Mouse (Mus musculus) lung, postnatal 0 days (tissue): ENCODE results near the gene Nelfb. TPM values are rescaled to one million over a fixed set of nuclear protein-coding genes. Genes with fewer than 3 reads are reported as not detected.

Experiments
- ATAC-seq: fragments of 200-750 bp; cut with Nextera tagmentation; 2 replicates; pipeline ENCODE4 v1.8.0; 2017; ENCODE audit warnings: moderate library complexity
- DNase-seq: peaks from one replicate; pipeline ENCODE4 v3.0.0-alpha.2; 2016; ENCODE audit warnings: low spot score
- H3K27ac ChIP-seq: fragments of 300-500 bp; sonication (generic); 2 replicates; pipeline ENCODE4 v1.5.1; 2014; ENCODE audit warnings: antibody characterized with exemption, mild to moderate bottlenecking, low read length, mixed read lengths
- H3K27me3 ChIP-seq: fragments of 300-500 bp; sonication (generic); replicated peaks from 2 replicates; pipeline ENCODE4 v1.6.1; 2014; ENCODE audit warnings: low read length, mixed read lengths; ENCODE audit not compliant: insufficient read depth
- H3K36me3 ChIP-seq: fragments of 300-500 bp; sonication (generic); 2 replicates; pipeline ENCODE4 v1.6.1; 2014; ENCODE audit warnings: low read length, mixed read lengths; ENCODE audit not compliant: insufficient read depth
- H3K4me1 ChIP-seq: fragments of 300-500 bp; sonication (generic); 2 replicates; pipeline ENCODE4 v1.6.1; 2014; ENCODE audit warnings: antibody characterized with exemption, low read depth, low read length, mixed read lengths; ENCODE audit not compliant: insufficient read depth
- H3K4me2 ChIP-seq: fragments of 300-500 bp; sonication (generic); replicated peaks from 2 replicates; pipeline ENCODE4 v1.6.1; 2014; ENCODE audit warnings: low read depth, mild to moderate bottlenecking, low read length, moderate library complexity, mixed read lengths
- H3K4me3 ChIP-seq: fragments of 300-500 bp; sonication (generic); 2 replicates; pipeline ENCODE4 v1.5.1; 2014; ENCODE audit warnings: low read depth, low read length
- H3K9ac ChIP-seq: fragments of 300-500 bp; sonication (generic); replicated peaks from 2 replicates; pipeline ENCODE4 v1.6.1; 2014; ENCODE audit warnings: low read depth, mild to moderate bottlenecking
- H3K9me3 ChIP-seq: fragments of 300-500 bp; sonication (generic); 2 replicates; pipeline ENCODE4 v1.6.1; 2016; ENCODE audit warnings: low read length, mixed read lengths
- CTCF ChIP-seq: IDR thresholded peaks from 2 replicates; pipeline ENCODE4 v1.5.1; 2016; ENCODE audit warnings: antibody characterized with exemption, mild to moderate bottlenecking
- EP300 ChIP-seq: IDR thresholded peaks from 2 replicates; pipeline ENCODE4 v1.6.1; 2016; ENCODE audit warnings: antibody characterized with exemption, mild to moderate bottlenecking, control low read depth
- WGBS: fragments of 180-500 bp; shearing (Covaris S2); extraction: QIAGEN DNeasy Blood & Tissue Kit; methylation state at CpG from one replicate; pipeline ENCODE4 v1.1.7; 2014; 5-methylcytosine and 5-hydroxymethylcytosine counted together
- polyA plus RNA-seq: library from polyadenylated mRNA; unstranded; fragments of >200 nt; fragmentation: Nextera tagmentation; extraction: Ambion mirVana; gene quantifications from 2 replicates; pipeline ENCODE4 v1.2.1, GENCODE M21; 2015

Gene Nelfb
- polyA plus RNA-seq, 1 experiment from 2014 or later: 74.0 TPM

DNA sequence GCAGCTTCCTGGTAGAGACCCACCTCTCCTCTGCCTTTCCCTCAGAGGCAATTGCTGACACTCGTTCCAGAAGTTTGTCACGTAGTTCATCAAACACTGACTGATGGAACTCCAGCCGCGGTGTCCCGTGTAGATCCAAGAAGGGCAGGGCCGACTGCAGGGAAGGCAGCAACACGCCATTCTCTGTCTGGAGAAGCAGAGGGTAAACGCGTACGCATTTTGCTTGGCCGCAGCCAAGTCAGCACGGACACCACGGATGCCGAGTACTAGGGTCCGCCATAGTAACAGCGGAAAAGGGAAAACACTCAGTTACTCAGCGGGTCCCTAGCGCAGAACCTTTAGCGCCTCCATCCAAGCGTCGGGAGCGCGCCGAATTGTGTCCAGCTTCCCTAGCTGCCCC is 603 bp downstream of the Nelfb start:
- H3K4me3 ChIP-seq: peak overlapping the region; percentile 92
- H3K36me3 ChIP-seq: no peaks in the 10 kb centered on the region; the same call in none of the 2 replicates
- peaks cover 6% of the 10 kb centered on the region; the same call in 1 of the 2 replicates for H3K4me1 ChIP-seq
- peak overlapping the region; percentile 86 for H3K4me2 ChIP-seq
- under 1% methylated on average over 23 of the region's 24 CpGs for WGBS
- DNase-seq: no peak
- ATAC-seq: peak; percentile 6
- no peak for TF ChIP-seq EP300
- TF ChIP-seq CTCF: no peak
- no peaks in the 10 kb centered on the region for H3K27me3 ChIP-seq
- H3K9ac ChIP-seq: peak overlapping the region; percentile 89
- peak overlapping the region; percentile 88 for H3K27ac ChIP-seq
- H3K9me3 ChIP-seq: no peaks in the 10 kb centered on the region

DNA sequence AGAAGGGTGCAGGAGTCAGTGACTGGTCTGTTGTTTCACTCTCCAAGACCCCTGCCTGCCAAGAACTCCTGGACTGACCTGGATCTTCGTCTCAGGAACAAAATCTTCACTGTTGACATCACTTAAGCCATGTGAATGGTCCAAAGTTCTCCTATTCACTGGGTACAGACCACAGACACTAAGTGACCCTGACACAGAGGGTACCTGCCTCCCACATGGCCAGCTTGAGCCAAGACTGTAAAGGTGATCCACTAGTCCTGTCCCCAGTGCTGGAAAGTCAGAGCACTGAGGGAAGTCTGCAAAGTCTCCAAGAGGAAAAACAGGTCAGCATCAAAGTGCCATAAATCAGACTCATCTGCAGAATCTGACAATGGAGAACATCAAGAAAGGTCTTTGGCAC is 3.7 kb downstream of the Nelfb start:
- ATAC-seq (no peak), DNase-seq (no peak)
- peaks cover 6% of the 10 kb centered on the region; the same call in 1 of the 2 replicates for H3K4me1 ChIP-seq
- TF ChIP-seq CTCF: no peak
- no peak for TF ChIP-seq EP300
- H3K27me3 ChIP-seq: no peaks in the 10 kb centered on the region
- H3K9ac ChIP-seq: no peak overlapping the region
- no peak overlapping the region for H3K4me2 ChIP-seq
- H3K27ac ChIP-seq: no peak overlapping the region
- no peak overlapping the region for H3K4me3 ChIP-seq
- 85% methylated on average over 1 of the region's 1 CpGs for WGBS
- H3K9me3 ChIP-seq: no peaks in the 10 kb centered on the region
- H3K36me3 ChIP-seq: peaks cover 13% of the 10 kb centered on the region

DNA sequence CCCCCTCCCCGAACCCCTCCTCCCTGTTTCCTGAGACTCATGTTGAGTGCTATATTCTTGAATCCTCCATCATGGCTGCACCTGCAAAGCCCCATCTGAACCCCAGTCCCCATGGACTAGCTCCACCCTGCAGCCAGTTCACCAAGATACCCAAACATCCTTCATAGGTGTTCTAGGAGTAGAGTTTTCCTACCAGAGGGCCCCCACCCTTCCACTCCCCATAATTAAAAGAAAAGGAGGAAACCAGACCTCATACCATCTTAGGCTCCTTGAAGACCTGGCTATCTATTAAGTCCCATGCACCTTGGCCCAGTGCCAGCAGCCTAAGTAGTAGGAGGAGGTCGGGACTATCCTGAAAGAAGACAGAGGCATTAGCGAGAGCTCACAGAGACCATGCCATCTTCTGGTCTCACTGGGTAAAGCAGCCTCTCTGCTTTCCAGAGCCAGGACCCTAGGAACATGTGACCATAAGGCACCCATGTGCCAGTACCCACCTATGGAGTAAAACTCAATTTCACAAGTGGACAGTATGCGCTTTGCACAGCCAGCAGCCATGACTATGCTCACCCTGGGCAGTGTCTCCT is 7.6 kb downstream of the Nelfb start:
- H3K4me2 ChIP-seq: no peak overlapping the region
- TF ChIP-seq CTCF (peak; percentile 52), EP300 (no peak)
- 54% methylated on average over 4 of the region's 4 CpGs for WGBS
- no peaks in the 10 kb centered on the region for H3K9me3 ChIP-seq
- H3K4me3 ChIP-seq: no peak overlapping the region
- H3K36me3 ChIP-seq: peaks cover 42% of the 10 kb centered on the region
- no peak overlapping the region for H3K27ac ChIP-seq
- DNase-seq (no peak), ATAC-seq (no peak)
- no peaks in the 10 kb centered on the region for H3K27me3 ChIP-seq
- no peak overlapping the region for H3K9ac ChIP-seq
- H3K4me1 ChIP-seq: no peaks in the 10 kb centered on the region

DNA sequence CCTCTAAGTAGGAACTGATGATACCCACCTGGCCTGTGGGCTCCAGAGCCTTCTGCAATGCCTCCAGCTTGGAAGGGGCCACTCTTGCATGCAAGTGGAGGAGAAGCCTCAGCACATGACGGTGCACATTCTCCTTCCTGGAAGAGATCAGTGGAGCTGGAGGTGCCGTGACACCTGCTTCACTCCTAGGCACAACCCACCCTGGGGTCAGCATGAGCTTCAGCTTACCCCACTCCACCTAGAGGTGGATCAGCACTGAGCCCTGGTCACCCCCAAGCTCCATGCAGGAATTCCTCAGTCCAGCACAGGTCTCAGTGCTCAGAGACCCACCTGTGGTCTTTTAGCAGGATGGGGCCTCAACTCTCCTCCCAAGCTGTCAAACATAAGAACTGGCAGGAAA is 10.7 kb downstream of the Nelfb start:
- WGBS: 95% methylated on average over 2 of the region's 2 CpGs
- Histone ChIP-seq H3K9ac (no peak overlapping the region), H3K27me3 (no peaks in the 10 kb centered on the region), H3K36me3 (peaks cover 43% of the 10 kb centered on the region), H3K4me1 (peaks cover 10% of the 10 kb centered on the region; the same call in 1 of the 2 replicates), H3K9me3 (no peaks in the 10 kb centered on the region), H3K27ac (no peak overlapping the region), H3K4me2 (no peak overlapping the region), H3K4me3 (no peak overlapping the region)
- DNase-seq: no peak
- no peak for ATAC-seq
- TF ChIP-seq EP300 (no peak), CTCF (no peak)

DNA sequence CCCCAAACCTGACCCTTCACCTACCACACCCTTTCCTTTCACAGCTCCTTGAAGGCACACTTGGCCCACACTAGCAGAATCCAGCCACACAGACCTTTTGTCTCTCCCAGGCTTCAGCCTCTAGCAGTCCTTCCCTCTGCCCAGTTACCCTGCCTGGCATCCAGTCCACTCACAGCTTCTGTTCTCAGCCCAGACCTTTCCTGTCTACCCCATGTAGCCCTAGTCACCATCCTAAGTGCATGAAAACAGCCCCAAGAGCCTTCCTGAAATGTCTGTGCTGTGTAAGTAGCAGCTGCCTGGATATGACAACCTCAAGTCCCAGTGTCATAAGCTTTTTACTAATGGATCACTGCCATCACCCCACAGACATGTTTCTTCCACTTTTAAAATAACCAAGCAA is 13.3 kb downstream of the Nelfb start:
- Histone ChIP-seq H3K4me1 (peaks cover 18% of the 10 kb centered on the region), H3K27me3 (no peaks in the 10 kb centered on the region), H3K4me2 (no peak overlapping the region), H3K4me3 (no peak overlapping the region), H3K36me3 (peaks cover 34% of the 10 kb centered on the region), H3K9ac (no peak overlapping the region), H3K27ac (peak overlapping the region; percentile 91; the same call in 1 of the 2 replicates), H3K9me3 (no peaks in the 10 kb centered on the region)
- no peak for DNase-seq
- no peak for TF ChIP-seq EP300
- no peak for TF ChIP-seq CTCF
- ATAC-seq: no peak

DNA sequence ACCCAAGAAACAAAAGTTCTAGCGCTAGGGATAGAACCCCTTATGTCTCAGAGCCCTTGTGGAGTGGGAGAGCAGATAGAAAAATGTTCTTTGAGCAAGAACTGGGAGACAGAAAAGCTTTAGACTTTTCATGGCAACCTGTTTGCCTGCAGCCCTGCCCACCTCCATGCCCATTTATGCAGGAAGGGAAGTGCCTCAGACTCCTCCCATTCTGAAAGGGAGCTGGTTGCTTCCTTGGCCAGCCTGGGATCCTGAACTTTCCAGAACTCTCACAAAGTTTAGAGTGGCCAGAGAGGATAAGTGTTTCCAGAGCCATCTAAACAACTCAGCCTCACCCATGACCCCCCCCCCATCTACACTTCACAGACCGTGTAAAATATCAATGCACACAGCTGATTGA is 14.1 kb downstream of the Nelfb start:
- peak overlapping the region; percentile 36; the same call in 1 of the 2 replicates for H3K4me3 ChIP-seq
- TF ChIP-seq EP300: no peak
- no peak; the same call in 1 of the 2 replicates for TF ChIP-seq CTCF
- peak; percentile 75 for DNase-seq
- peak; percentile 38 for ATAC-seq
- no peaks in the 10 kb centered on the region for H3K9me3 ChIP-seq
- H3K4me2 ChIP-seq: peak overlapping the region; percentile 62
- no peak overlapping the region for H3K9ac ChIP-seq
- H3K36me3 ChIP-seq: peaks cover 28% of the 10 kb centered on the region
- H3K4me1 ChIP-seq: peaks cover 18% of the 10 kb centered on the region
- WGBS: 21% methylated on average over 2 of the region's 2 CpGs
- no peaks in the 10 kb centered on the region for H3K27me3 ChIP-seq
- peak overlapping the region; percentile 91 for H3K27ac ChIP-seq
